Mouse (Mus musculus) erythroblast, embryonic 14.5 days (primary cell): ENCODE data around the gene Mdm4. TPM values are rescaled to one million over a fixed set of nuclear protein-coding genes. Genes with fewer than 3 reads are reported as not detected.
"Not testable (repeated sequence)": the region's sequence is repeated elsewhere in the genome, so short reads cannot be mapped to it uniquely, and the experiment has no call there.

Experiments
- H3K27me3 ChIP-seq: 2 replicates; pipeline ENCODE4 v1.6.1; 2012; ENCODE audit warnings: inconsistent platforms; ENCODE audit not compliant: control insufficient read depth
- H3K36me3 ChIP-seq: 2 replicates; pipeline ENCODE4 v1.6.1; 2012; ENCODE audit warnings: mild to moderate bottlenecking, inconsistent platforms; ENCODE audit not compliant: control insufficient read depth
- H3K4me1 ChIP-seq: 2 replicates; pipeline ENCODE4 v1.6.1; 2012; ENCODE audit warnings: inconsistent platforms; ENCODE audit not compliant: control insufficient read depth
- H3K4me3 ChIP-seq: replicated peaks from 2 replicates; pipeline ENCODE3; 2012; ENCODE audit warnings: moderate library complexity, mild to moderate bottlenecking, inconsistent platforms
- H3K9me3 ChIP-seq: 2 replicates; pipeline ENCODE4 v1.6.1; 2012; ENCODE audit warnings: low read length, inconsistent platforms, mixed read lengths; ENCODE audit not compliant: control insufficient read depth
- GATA1 ChIP-seq: IDR thresholded peaks from 2 replicates; pipeline ENCODE4 v1.6.1; 2012; ENCODE audit warnings: low read length, inconsistent platforms, mixed read lengths
- TAL1 ChIP-seq: IDR thresholded peaks from 3 replicates; pipeline ENCODE4 v1.6.1; 2012; ENCODE audit warnings: low read length, inconsistent platforms, mixed read lengths
- polyA plus RNA-seq: library from polyadenylated mRNA; stranded (reverse); fragments of >175 nt; gene quantifications from 2 replicates; pipeline ENCODE4 v1.2.3, GENCODE M21; 2012

Mdm4 gene
- polyA plus RNA-seq, 1 experiment: 1.1 TPM

GRCm38 (mm10) chr1:133027126-133027525 is 3.2 kb downstream of the Mdm4 start:
- Histone ChIP-seq H3K4me3 (no peak overlapping the region), H3K4me1 (peaks cover 40% of the 10 kb centered on the region), H3K9me3 (no peaks in the 10 kb centered on the region), H3K36me3 (no peaks in the 10 kb centered on the region; the same call in 1 of the 2 replicates), H3K27me3 (no peaks in the 10 kb centered on the region)
- TF ChIP-seq TAL1: no peak
- no peak for TF ChIP-seq GATA1

- peaks cover 42% of the 10 kb centered on the region for H3K4me1 ChIP-seq
- peak overlapping the region; percentile 94 for H3K4me3 ChIP-seq
- not testable (repeated sequence) for H3K27me3 ChIP-seq, H3K9me3 ChIP-seq, H3K36me3 ChIP-seq
Measured at GRCm38 (mm10) chr1:133025796-133026190, 4.6 kb downstream of the Mdm4 start.

DNA sequence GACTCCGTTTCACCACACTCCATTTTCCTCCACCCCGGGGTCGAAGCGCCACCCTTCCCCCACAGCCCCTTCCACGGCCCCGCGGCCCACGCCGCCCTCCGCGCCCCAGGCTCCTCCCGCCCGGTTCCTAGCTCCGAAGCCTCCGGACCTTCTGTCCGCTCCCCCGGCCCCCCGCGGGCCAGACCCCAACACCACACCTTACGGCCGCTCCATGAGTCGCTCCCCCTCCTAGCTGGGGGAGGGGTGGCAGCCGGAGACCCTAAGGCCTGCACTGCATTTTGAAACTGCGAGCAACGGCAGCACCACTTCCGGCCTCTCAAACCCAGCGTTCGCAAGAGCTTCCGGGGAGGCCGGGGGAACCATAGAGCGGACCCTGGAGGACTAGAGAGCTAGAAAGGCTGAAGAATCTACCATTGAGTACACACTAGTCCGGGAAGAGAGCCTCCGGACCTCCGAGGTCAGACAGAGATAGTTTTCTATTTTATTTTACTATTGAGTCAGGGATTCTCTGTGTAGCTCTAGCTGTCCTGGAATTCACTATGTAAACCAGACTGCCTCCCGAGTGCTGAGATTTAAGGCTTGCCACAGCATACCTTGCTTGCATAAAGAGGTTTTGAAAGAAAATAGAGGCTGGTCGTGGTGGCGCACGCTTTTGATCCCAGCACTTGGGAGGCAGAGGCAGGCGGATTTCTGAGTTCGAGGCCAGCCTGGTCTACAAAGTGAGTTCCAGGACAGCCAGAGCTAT is 5.1 kb downstream of the Mdm4 start:
- Histone ChIP-seq H3K4me1 (peaks cover 46% of the 10 kb centered on the region), H3K4me3 (peak overlapping the region; percentile 94), H3K9me3 (no peaks in the 10 kb centered on the region), H3K36me3 (peaks cover 9% of the 10 kb centered on the region), H3K27me3 (no peaks in the 10 kb centered on the region)
- no peak for TF ChIP-seq TAL1
- TF ChIP-seq GATA1: no peak

DNA sequence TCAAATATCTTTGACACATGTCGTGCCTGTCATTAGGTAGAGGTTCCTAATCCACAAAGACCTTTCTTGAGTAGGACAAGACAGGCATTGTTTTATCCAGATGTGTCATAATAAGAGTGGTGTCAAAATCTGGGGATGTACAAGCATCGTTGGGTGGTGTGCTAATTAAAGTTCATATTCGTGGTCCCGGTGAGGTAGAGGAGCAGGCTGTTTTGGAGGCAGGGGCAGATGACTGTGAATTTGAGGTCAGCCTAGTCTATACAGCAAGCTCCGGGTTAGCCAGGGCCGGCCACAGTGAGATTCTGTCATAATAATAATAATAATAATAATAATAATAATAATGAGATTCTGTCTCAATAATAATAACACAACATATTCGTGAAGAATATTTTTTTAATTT is 5.9 kb downstream of the Mdm4 start:
- H3K4me1 ChIP-seq: peaks cover 52% of the 10 kb centered on the region
- H3K9me3 ChIP-seq: no peaks in the 10 kb centered on the region
- TF ChIP-seq GATA1 (no peak), TAL1 (no peak)
- H3K4me3 ChIP-seq: peak overlapping the region; percentile 94
- H3K27me3 ChIP-seq: no peaks in the 10 kb centered on the region
- H3K36me3 ChIP-seq: peaks cover 13% of the 10 kb centered on the region

- H3K4me1 ChIP-seq: peaks cover 52% of the 10 kb centered on the region
- not testable (repeated sequence) for H3K27me3 ChIP-seq, H3K9me3 ChIP-seq
- peaks cover 20% of the 10 kb centered on the region for H3K36me3 ChIP-seq
- peak overlapping the region; percentile 94 for H3K4me3 ChIP-seq
Measured at GRCm38 (mm10) chr1:133023723-133024122, 6.6 kb downstream of the Mdm4 start.

- H3K27me3 ChIP-seq, H3K9me3 ChIP-seq, H3K4me3 ChIP-seq: not testable (repeated sequence)
- Histone ChIP-seq H3K4me1 (peaks cover 35% of the 10 kb centered on the region), H3K36me3 (peaks cover 35% of the 10 kb centered on the region)
Measured at GRCm38 (mm10) chr1:133021971-133022370, 8.4 kb downstream of the Mdm4 start.

DNA sequence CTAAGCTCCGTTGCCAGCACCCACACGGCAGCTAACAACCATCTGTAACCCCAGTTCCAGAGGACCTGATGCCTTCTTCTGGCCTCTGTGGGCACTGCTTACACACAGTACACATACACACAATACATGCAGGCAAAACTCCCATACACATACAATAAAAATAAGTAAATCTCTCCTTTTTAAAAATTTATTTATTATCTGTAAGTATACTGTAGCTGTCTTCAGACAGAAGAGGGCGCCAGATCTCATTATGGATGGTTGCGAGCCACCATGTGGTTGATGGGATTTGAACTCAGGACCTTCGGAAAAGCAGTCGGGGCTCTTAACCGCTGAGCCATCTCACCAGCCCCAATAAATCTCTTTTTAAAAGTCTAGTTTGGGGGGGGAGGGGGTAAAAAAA is 9.0 kb downstream of the Mdm4 start:
- H3K9me3 ChIP-seq: no peaks in the 10 kb centered on the region

DNA sequence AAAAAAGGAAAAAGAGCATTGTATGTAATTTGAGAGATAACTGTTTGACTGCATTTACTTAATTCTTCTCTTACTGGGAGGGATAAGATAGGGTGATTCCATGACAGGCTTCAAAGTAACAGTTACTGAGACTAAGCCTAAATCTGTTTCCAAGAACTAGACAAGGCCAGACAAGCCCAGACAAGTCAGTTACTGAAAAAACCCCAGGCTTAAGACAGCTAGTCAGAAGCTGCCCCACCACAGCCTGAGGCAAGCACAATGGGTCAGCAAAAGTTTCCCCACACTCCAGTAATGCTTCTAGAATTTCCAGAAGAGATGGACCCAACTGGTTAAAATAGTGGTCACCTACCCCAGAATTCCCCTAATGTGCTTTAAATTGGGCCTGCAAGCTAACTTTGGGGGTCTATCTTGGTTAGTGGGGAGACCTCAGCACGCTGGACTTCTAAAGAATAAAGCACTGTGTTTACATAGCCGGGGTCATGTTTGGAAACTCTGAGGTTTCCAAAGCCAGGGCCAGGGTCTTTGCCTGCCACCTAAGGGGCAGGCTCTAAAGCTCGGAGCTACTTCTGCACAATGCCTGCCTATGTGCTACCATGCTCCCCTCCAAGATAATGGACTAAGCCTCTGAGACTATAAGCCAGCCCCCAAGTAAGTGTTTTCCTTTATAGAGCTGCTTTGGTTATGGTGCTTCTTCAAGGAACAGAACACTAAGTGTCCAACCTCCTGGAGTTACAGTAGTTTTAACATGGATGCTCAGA is 10.0 kb downstream of the Mdm4 start:
- peaks cover 25% of the 10 kb centered on the region for H3K4me1 ChIP-seq
- no peaks in the 10 kb centered on the region for H3K27me3 ChIP-seq
- no peaks in the 10 kb centered on the region for H3K9me3 ChIP-seq
- H3K36me3 ChIP-seq: peaks cover 51% of the 10 kb centered on the region
- H3K4me3 ChIP-seq: no peak overlapping the region
- TF ChIP-seq TAL1: no peak

More for the DNA sequence above, 9.0 kb downstream of the Mdm4 start:
- H3K27me3 ChIP-seq: no peaks in the 10 kb centered on the region
- peaks cover 41% of the 10 kb centered on the region for H3K36me3 ChIP-seq
- TF ChIP-seq TAL1 (no peak), GATA1 (no peak)
- peaks cover 31% of the 10 kb centered on the region for H3K4me1 ChIP-seq
- H3K4me3 ChIP-seq: no peak overlapping the region

- H3K4me1 ChIP-seq: peaks cover 23% of the 10 kb centered on the region
- no peak overlapping the region for H3K4me3 ChIP-seq
Measured at GRCm38 (mm10) chr1:133019312-133019711, 11.0 kb downstream of the Mdm4 start.

DNA sequence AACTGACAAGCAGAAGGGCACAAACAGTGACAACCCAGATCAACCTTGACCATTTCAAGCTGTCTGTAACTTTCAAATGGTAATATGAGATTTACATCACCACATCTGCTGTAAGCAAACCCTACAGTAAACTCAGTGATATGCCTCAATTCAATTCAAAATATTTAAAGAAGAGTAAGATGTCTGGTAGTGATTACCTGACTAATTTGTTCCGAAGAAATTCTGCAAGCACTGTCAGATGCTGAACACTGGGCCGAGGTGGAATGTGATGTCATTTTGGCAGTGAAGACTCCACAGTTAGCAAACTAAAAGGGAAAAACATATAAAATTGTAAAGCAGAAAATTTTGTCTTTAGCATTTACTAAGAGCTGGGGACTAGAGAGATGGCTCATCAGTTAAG is 11.8 kb downstream of the Mdm4 start:
- Histone ChIP-seq H3K9me3 (no peaks in the 10 kb centered on the region), H3K4me3 (no peak overlapping the region), H3K27me3 (no peaks in the 10 kb centered on the region), H3K36me3 (peaks cover 68% of the 10 kb centered on the region), H3K4me1 (peaks cover 16% of the 10 kb centered on the region)
- TF ChIP-seq GATA1: no peak
- TF ChIP-seq TAL1: no peak

More at GRCm38 (mm10) chr1:133019312-133019711, 11.0 kb downstream of the Mdm4 start:
- Histone ChIP-seq H3K36me3 (peaks cover 60% of the 10 kb centered on the region), H3K9me3 (no peaks in the 10 kb centered on the region), H3K27me3 (no peaks in the 10 kb centered on the region)
- TF ChIP-seq GATA1: no peak
- no peak for TF ChIP-seq TAL1
